In genomic region chr12:94190620-94191081, GRCm38 (mm10) we compare ENCODE assay signal across 7 mouse cellular contexts.
A peak's percentile ranks its signal among the peaks of the same experiment; 100 is the strongest.
DNase-seq lines count a peak whose midpoint lies in the region; ATAC-seq and TF ChIP-seq lines count a peak whose summit lies in the region.

No protein-coding gene starts in this region.

- H3K27me3 ChIP-seq in lung, embryonic 15.5 days: no peaks in the 10 kb centered on the region
- H3K27me3 ChIP-seq in stomach, postnatal 0 days (ENCODE audit: control insufficient read depth, insufficient read depth, low read length): no peaks in the 10 kb centered on the region

- no peak for TF ChIP-seq EP300 in stomach, postnatal 0 days (optimal IDR thresholded peaks at IDR 0.05)

- H3K9me3 ChIP-seq in lung, embryonic 15.5 days: no peaks in the 10 kb centered on the region
- no peaks in the 10 kb centered on the region for H3K9me3 ChIP-seq in stomach, postnatal 0 days (ENCODE audit: control insufficient read depth, low read length)

- no peak overlapping the region for H3K4me3 ChIP-seq in lung, embryonic 15.5 days
- no peak overlapping the region for H3K4me3 ChIP-seq in stomach, postnatal 0 days (ENCODE audit: low read depth, low read length)

- H3K4me1 ChIP-seq in lung, embryonic 15.5 days: no peaks in the 10 kb centered on the region
- no peaks in the 10 kb centered on the region for H3K4me1 ChIP-seq in stomach, postnatal 0 days (replicated peaks; ENCODE audit: control insufficient read depth, insufficient read depth)

- no peak overlapping the region for H3K27ac ChIP-seq in lung, embryonic 15.5 days
- no peak overlapping the region for H3K27ac ChIP-seq in stomach, postnatal 0 days (replicated peaks)

- 69% methylated on average over 4 of the region's 4 CpGs for WGBS in lung, embryonic 15.5 days
- WGBS in stomach, postnatal 0 days: 73% methylated on average over 4 of the region's 4 CpGs

- peak; percentile 54 for TF ChIP-seq CTCF in stomach, postnatal 0 days (IDR thresholded peaks at IDR 0.05; ENCODE audit: low read depth)

- no peak overlapping the region for H3K9ac ChIP-seq in lung, embryonic 15.5 days
- H3K9ac ChIP-seq in stomach, postnatal 0 days (ENCODE audit: low read length): no peak overlapping the region

- H3K4me2 ChIP-seq in lung, embryonic 15.5 days: no peak overlapping the region
- no peak overlapping the region for H3K4me2 ChIP-seq in stomach, postnatal 0 days (replicated peaks; ENCODE audit: low read depth)

- peak; percentile 57; the same call in 1 of the 2 replicates for ATAC-seq in lung, embryonic 15.5 days (ENCODE audit: borderline replicate concordance, extremely low read depth, low FRiP score, low TSS enrichment)
- no peak for ATAC-seq in stomach, postnatal 0 days (ENCODE audit: low FRiP score, low TSS enrichment)

- peak; percentile 64 for DNase-seq in Muller cell, postnatal 12 days (ENCODE audit: inconsistent ontology term)
- peak; percentile 28 for DNase-seq in adrenal gland, adult 8-10 months
- DNase-seq in heart, adult 18-20 months: peak; percentile 46 to 71
- DNase-seq in kidney, adult 11 months: peak; percentile 70
- no peak for DNase-seq in stomach, postnatal 0 days (ENCODE audit: low spot score)
- no peak for DNase-seq in right cerebral cortex, adult 2 months (ENCODE audit: low spot score in 2 of 2)

- no peaks in the 10 kb centered on the region for H3K36me3 ChIP-seq in lung, embryonic 15.5 days
- no peaks in the 10 kb centered on the region for H3K36me3 ChIP-seq in stomach, postnatal 0 days (ENCODE audit: control insufficient read depth, insufficient read depth, low read length)

Comparison
In these comparisons a context has a peak if more than half of its experiments do, and no peak if none do; other contexts are left out.
1. DNase-seq: peak in Muller cell, postnatal 12 days (single experiment), adrenal gland, adult 8-10 months (single experiment), heart, adult 18-20 months (2 of 2) and kidney, adult 11 months (single experiment); none in stomach, postnatal 0 days (single experiment) and right cerebral cortex, adult 2 months (0 of 2).